Mouse (Mus musculus): ENCODE measurements around the gene Mmp20.

- TF ChIP-seq POLR2A (IDR thresholded peaks at IDR 0.05; ENCODE audit: borderline replicate concordance, low read depth, low read length) (no peak), CTCF (IDR thresholded peaks at IDR 0.05; ENCODE audit: low read depth, low read length) (no peak)
Measured at GRCm38 (mm10) chr9:7593272-7593812, 34.7 kb upstream of the Mmp20 start.
